Mouse (Mus musculus) liver, postnatal 0 days (tissue): ENCODE results near the gene Pdcd1lg2.

Source experiments
- CTCF ChIP-seq: sonication (generic); IDR thresholded peaks from 2 replicates; pipeline ENCODE4 v1.5.1; 2016; ENCODE audit warnings: antibody characterized with exemption, low read depth
- EP300 ChIP-seq: IDR thresholded peaks from 2 replicates; pipeline ENCODE4 v1.6.1; 2016; ENCODE audit warnings: antibody characterized with exemption, low read depth, mild to moderate bottlenecking

- TF ChIP-seq CTCF: no peak
- TF ChIP-seq EP300: no peak
These were observed 4.4 kb upstream of the Pdcd1lg2 start for GRCm38 (mm10) chr19:29406042-29407017.
